Mouse (Mus musculus): ENCODE results near the gene Prr36. TPM values are rescaled to one million over a fixed set of nuclear protein-coding genes. Genes with fewer than 3 reads are reported as not detected.
A peak's percentile ranks its signal among the peaks of the same experiment; 100 is the strongest.
"Not testable (repeated sequence)": the region's sequence is repeated elsewhere in the genome, so short reads cannot be mapped to it uniquely, and the experiment has no call there.

Gene Prr36
- polyA plus RNA-seq (2015; fragmentation: Nextera tagmentation; extraction: Ambion mirVana) = 0.73 and 0.86 TPM in 2 replicates

DNA sequence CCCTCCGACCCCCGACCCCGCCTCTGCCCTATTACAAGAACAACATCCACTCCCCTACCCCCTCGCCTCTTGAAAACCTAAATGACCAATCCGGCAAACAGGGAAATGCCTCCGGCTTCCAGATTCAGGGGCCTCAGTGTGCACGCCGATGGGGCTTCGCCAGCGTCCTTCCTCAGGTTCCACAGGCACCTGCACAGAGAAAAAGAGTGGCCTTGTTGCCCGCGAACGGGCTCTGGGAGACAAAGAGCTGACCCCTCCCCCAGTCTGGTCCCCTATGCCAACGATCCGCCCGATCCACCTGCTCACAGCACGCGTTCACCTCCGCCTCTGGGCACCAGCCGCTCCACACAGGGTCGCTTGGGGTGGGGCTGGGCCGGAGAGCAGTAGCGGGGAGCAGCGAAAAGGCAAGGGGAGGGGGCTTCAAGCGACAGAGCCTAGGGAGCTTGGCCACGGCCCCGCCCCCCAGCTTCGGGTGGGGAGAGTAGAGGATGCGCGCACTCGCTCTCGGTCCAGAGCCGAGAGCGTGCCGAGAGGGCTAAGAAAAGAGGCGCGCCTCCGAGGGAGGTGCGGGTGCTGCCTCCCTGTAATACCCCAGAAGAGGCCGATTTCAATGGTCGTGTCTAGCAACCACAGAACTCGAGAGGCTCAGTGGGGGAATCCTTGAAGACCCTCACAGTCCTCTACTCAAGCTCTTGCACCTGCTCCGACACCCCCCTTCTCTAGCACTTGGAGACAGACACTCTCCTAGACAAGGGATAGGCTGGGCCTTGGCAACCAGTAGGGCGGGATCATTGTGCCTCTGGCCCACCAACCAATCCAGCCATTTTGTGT, at the start of gene Prr36:
Prr36 (minus strand) TSS at position 669 of the 831 bp plus-strand sequence.
- peak within 1 kb of the TSS; percentile 43 for H3K4me3 ChIP-seq
- no peak for ATAC-seq (ENCODE audit: insufficient number of reproducible peaks, low FRiP score, low TSS enrichment, low read depth)
- H3K27me3 ChIP-seq = peaks cover 46% of the 10 kb centered on the region
- H3K4me1 ChIP-seq = peaks cover 36% of the 10 kb centered on the region
- no peak within 1 kb of the TSS for H3K9ac ChIP-seq
- WGBS = 2% methylated on average over 44 of the region's 44 CpGs
- H3K9me3 ChIP-seq = no peaks in the 10 kb centered on the region
- no peak within 1 kb of the TSS for H3K27ac ChIP-seq
- H3K4me2 ChIP-seq = peak within 1 kb of the TSS; percentile 88
- H3K36me3 ChIP-seq = no peaks in the 10 kb centered on the region

- H3K4me3 ChIP-seq = no peak overlapping the region
- H3K4me2 ChIP-seq = no peak overlapping the region
- 93% methylated on average over 15 of the region's 15 CpGs for WGBS
- no peak overlapping the region for H3K9ac ChIP-seq
- no peaks in the 10 kb centered on the region for H3K9me3 ChIP-seq
- no peak overlapping the region for H3K27ac ChIP-seq
- H3K27me3 ChIP-seq = no peaks in the 10 kb centered on the region
- no peak for ATAC-seq (ENCODE audit: insufficient number of reproducible peaks, low FRiP score, low TSS enrichment, low read depth)
- peaks cover 97% of the 10 kb centered on the region for H3K36me3 ChIP-seq
- H3K4me1 ChIP-seq = no peaks in the 10 kb centered on the region
These were observed 48.1 kb upstream of the Prr36 start for GRCm38 (mm10) chr8:4265160-4265914.

DNA sequence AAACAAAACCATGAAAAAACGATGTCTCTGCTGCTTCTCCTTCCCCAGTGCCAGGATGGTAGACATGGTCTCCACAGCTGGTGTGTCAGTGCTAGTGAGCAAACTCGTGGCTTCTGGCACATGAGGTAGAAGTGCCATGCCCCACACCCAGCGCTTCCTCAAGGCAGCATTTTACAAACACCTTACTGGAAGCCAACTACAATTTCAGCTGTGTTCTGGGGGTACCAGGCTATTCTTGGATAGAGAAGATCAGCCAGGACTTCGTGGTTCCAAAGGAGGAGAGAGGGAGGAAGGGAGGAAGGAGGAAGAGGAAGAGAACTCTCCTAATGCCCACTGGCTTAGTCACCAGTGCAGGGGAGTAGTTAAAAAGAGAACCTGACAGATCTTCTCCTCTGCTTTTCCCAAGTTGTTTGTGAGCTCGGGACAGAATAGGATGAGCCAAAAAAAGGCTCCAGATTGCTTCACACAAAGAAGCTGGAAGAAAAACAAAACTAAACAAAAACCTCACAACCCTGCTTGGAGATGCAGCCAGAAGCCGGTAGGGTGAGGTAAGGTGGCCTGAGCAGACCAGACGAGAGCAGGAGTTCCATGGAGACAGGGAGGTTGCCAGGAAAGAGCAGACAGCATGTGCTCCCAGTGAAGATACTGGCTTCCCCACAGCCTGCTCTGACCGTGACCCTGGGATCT, 46.0 kb upstream of the Prr36 start:
- Histone ChIP-seq H3K27ac (no peak overlapping the region), H3K27me3 (no peaks in the 10 kb centered on the region), H3K9me3 (no peaks in the 10 kb centered on the region), H3K4me2 (no peak overlapping the region), H3K36me3 (peaks cover 85% of the 10 kb centered on the region), H3K4me3 (no peak overlapping the region), H3K4me1 (peaks cover 8% of the 10 kb centered on the region), H3K9ac (no peak overlapping the region)
- WGBS = 89% methylated on average over 8 of the region's 8 CpGs
- no peak for ATAC-seq (ENCODE audit: insufficient number of reproducible peaks, low FRiP score, low TSS enrichment, low read depth)

DNA sequence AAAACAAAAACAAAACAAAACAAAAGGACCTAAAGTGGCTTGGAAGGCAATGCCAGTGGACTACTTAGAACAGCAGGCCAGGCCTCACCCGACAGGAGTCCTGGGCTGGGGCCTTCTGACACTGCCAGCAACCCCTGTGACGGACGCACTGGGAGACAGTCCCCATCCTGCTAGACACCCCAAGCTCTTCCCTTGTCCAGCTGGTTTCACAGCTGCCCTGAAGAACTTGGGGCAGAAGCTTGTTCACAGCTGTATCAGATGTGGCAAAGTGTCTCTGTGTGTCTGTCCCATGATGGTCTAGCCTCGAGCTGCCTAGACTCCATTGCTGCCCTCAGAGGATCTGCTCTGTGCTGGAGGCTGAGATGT, 42.5 kb upstream of the Prr36 start:
- Histone ChIP-seq H3K4me2 (peak overlapping the region; percentile 90; the same call in 1 of the 2 replicates), H3K27me3 (no peaks in the 10 kb centered on the region), H3K9me3 (no peaks in the 10 kb centered on the region), H3K27ac (peak overlapping the region; percentile 69), H3K4me1 (peaks cover 24% of the 10 kb centered on the region), H3K4me3 (no peak overlapping the region), H3K9ac (no peak overlapping the region), H3K36me3 (peaks cover 73% of the 10 kb centered on the region)
- 72% methylated on average over 4 of the region's 4 CpGs for WGBS
- no peak for ATAC-seq (ENCODE audit: insufficient number of reproducible peaks, low FRiP score, low TSS enrichment, low read depth)

DNA sequence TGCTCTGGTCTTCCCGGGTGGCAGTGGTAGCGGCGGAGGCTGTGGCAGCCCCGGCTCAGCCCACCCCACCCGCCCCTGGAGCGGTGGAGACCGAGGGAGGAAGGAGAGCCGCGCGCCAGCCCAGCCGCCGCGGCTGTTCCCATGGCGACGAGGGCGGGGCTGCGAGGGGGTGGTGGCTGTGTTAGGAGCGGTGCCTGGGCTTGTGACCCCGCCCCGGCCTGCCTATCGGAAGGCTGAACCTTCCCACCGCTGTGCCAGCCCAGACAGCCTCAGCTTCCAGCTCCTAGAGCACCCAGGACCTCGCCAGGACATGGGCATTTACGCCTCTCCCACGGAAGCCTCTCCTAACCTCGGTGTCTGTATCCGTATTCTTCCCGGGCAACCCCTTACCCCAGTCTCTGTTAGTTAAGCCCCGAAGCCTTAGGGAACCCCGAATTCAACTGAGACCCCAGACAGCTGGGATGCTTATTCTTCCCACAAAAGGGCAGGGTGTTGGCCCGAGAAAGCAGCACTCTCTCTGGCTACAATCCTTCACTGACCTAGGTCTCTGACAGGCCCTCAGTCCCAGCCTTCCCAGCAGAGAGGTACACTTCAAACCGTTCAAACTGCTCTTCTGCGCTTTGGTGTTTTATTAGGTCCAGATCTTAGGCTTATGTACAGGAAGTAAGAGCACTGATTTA, 42.0 kb upstream of the Prr36 start, which contains the start of gene Ctxn1:
Ctxn1 (minus strand) TSS at position 150 of the 680 bp plus-strand sequence.
- WGBS = 4% methylated on average over 33 of the region's 33 CpGs
- Histone ChIP-seq H3K27ac (peak within 1 kb of the TSS; percentile 81), H3K4me2 (peak within 1 kb of the TSS; percentile 90), H3K4me3 (peak within 1 kb of the TSS; percentile 78), H3K27me3 (no peaks in the 10 kb centered on the region), H3K9ac (peak within 1 kb of the TSS; percentile 68), H3K4me1 (peaks cover 26% of the 10 kb centered on the region), H3K9me3 (no peaks in the 10 kb centered on the region), H3K36me3 (peaks cover 73% of the 10 kb centered on the region)
- peak; percentile 92 for ATAC-seq (ENCODE audit: insufficient number of reproducible peaks, low FRiP score, low TSS enrichment, low read depth)

GRCm38 (mm10) chr8:4258678-4259077, 41.4 kb upstream of the Prr36 start:
- peak overlapping the region; percentile 81 for H3K27ac ChIP-seq
- H3K9ac ChIP-seq = peak overlapping the region; percentile 68
- peaks cover 68% of the 10 kb centered on the region for H3K36me3 ChIP-seq
- H3K4me2 ChIP-seq = peak overlapping the region; percentile 90
- no peaks in the 10 kb centered on the region for H3K27me3 ChIP-seq
- H3K4me3 ChIP-seq = peak overlapping the region; percentile 78
- H3K9me3 ChIP-seq = no peaks in the 10 kb centered on the region
- WGBS = under 1% methylated on average over 32 of the region's 32 CpGs
- peaks cover 32% of the 10 kb centered on the region for H3K4me1 ChIP-seq
- ATAC-seq (ENCODE audit: insufficient number of reproducible peaks, low FRiP score, low TSS enrichment, low read depth) = peak; percentile 50

GRCm38 (mm10) chr8:4258233-4258632, 41.0 kb upstream of the Prr36 start:
- 3% methylated on average over 35 of the region's 35 CpGs for WGBS
- H3K36me3 ChIP-seq = peaks cover 64% of the 10 kb centered on the region

GRCm38 (mm10) chr8:4257350-4257749, 40.1 kb upstream of the Prr36 start:
- no peak overlapping the region for H3K4me3 ChIP-seq
- no peaks in the 10 kb centered on the region for H3K27me3 ChIP-seq
- H3K9me3 ChIP-seq = no peaks in the 10 kb centered on the region
- H3K27ac ChIP-seq = no peak overlapping the region
- 57% methylated on average over 4 of the region's 4 CpGs for WGBS
- peaks cover 38% of the 10 kb centered on the region for H3K4me1 ChIP-seq
- peak overlapping the region; percentile 90 for H3K4me2 ChIP-seq
- H3K9ac ChIP-seq = no peak overlapping the region
- peaks cover 55% of the 10 kb centered on the region for H3K36me3 ChIP-seq
- ATAC-seq (ENCODE audit: insufficient number of reproducible peaks, low FRiP score, low TSS enrichment, low read depth) = no peak

More at GRCm38 (mm10) chr8:4258233-4258632, 41.0 kb upstream of the Prr36 start:
- peak; percentile 25; the same call in 1 of the 2 replicates for ATAC-seq (ENCODE audit: insufficient number of reproducible peaks, low FRiP score, low TSS enrichment, low read depth)
- Histone ChIP-seq H3K27me3 (no peaks in the 10 kb centered on the region), H3K9ac (peak overlapping the region; percentile 68), H3K4me2 (peak overlapping the region; percentile 90), H3K4me3 (peak overlapping the region; percentile 78), H3K27ac (peak overlapping the region; percentile 81), H3K4me1 (peaks cover 34% of the 10 kb centered on the region), H3K9me3 (no peaks in the 10 kb centered on the region)

- Histone ChIP-seq H3K27ac (peak overlapping the region; percentile 38; the same call in 1 of the 2 replicates), H3K9me3 (no peaks in the 10 kb centered on the region), H3K27me3 (no peaks in the 10 kb centered on the region), H3K4me2 (no peak overlapping the region), H3K36me3 (peaks cover 50% of the 10 kb centered on the region), H3K4me1 (peaks cover 40% of the 10 kb centered on the region), H3K9ac (no peak overlapping the region), H3K4me3 (no peak overlapping the region)
- 32% methylated on average over 4 of the region's 4 CpGs for WGBS
- no peak for ATAC-seq (ENCODE audit: insufficient number of reproducible peaks, low FRiP score, low TSS enrichment, low read depth)
These were observed 39.7 kb upstream of the Prr36 start for GRCm38 (mm10) chr8:4256911-4257310.

- H3K27ac ChIP-seq; H3K27me3 ChIP-seq; ATAC-seq (ENCODE audit: insufficient number of reproducible peaks, low FRiP score, low TSS enrichment, low read depth); H3K9ac ChIP-seq; H3K4me3 ChIP-seq; H3K9me3 ChIP-seq; H3K4me2 ChIP-seq: not testable (repeated sequence)
- Histone ChIP-seq H3K36me3 (peaks cover 36% of the 10 kb centered on the region), H3K4me1 (peaks cover 43% of the 10 kb centered on the region)
- WGBS = 86% methylated on average over 7 of the region's 7 CpGs
These were observed 38.2 kb upstream of the Prr36 start for GRCm38 (mm10) chr8:4255471-4255870.

GRCm38 (mm10) chr8:4254001-4254400, 36.7 kb upstream of the Prr36 start:
- ATAC-seq (ENCODE audit: insufficient number of reproducible peaks, low FRiP score, low TSS enrichment, low read depth) = no peak
- 61% methylated on average over 6 of the region's 6 CpGs for WGBS
- peaks cover 29% of the 10 kb centered on the region for H3K36me3 ChIP-seq
- H3K4me1 ChIP-seq = peaks cover 48% of the 10 kb centered on the region
- H3K4me2 ChIP-seq = peak overlapping the region; percentile 83
- H3K27ac ChIP-seq = peak overlapping the region; percentile 96; the same call in 1 of the 2 replicates
- no peaks in the 10 kb centered on the region for H3K27me3 ChIP-seq
- H3K4me3 ChIP-seq = peak overlapping the region; percentile 96
- H3K9me3 ChIP-seq = no peaks in the 10 kb centered on the region
- 0 out of 2 replicates have a peak overlapping the region, but pooled peaks have one; percentile 91 for H3K9ac ChIP-seq
